Mouse (Mus musculus) right cerebral cortex, adult 2 months (tissue): ENCODE data around the gene Gp1ba.

Source experiments
- DNase-seq, 2 experiments: peaks; one replicate each; pipeline ENCODE4 v3.0.0; 2021 to 2022; ENCODE audit warnings: low spot score in 2 of 2

Gene Gp1ba

GRCm38 (mm10) chr11:70669582-70670345, 30.8 kb downstream of the Gp1ba start:
- peak; percentile 59 to 64 for DNase-seq

- peak in 1 of 2 experiments; percentile 42 for DNase-seq
Measured at GRCm38 (mm10) chr11:70670483-70670882, 31.6 kb downstream of the Gp1ba start.

DNA sequence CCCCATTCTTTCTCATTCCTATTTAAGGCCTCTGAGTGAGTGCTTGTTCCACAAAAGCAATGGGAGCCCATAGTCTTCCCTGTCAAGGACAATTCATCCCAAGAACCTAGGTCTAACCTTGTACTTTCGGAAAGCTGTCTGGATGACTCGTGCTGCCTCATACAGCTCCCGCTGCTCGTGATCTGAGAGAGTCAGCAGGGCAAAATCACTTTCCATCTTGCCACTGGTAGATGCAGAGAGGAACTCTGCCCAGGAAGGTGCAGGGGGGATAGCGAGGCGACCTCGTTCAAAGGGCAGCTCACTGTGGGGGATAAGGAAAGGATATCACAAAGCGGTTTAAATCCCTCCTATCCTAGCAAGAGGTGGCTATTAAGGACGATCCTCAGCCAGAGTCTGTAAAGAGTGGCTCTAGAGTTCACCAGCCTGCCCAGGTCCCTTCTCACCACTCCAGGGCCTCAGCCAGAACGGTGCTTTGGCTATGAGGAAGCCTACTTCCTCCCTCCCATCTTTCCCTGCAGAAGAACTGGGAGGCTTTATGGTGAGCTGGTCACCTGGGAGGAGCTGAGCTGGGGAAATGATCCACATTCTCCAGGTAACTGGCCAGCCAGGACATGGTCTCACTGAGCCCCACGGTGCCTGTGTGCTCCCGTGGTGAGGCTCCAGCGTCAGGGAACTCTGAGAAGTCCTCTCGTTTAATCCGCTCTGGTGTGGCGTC, 32.6 kb downstream of the Gp1ba start:
- no peak for DNase-seq

DNA sequence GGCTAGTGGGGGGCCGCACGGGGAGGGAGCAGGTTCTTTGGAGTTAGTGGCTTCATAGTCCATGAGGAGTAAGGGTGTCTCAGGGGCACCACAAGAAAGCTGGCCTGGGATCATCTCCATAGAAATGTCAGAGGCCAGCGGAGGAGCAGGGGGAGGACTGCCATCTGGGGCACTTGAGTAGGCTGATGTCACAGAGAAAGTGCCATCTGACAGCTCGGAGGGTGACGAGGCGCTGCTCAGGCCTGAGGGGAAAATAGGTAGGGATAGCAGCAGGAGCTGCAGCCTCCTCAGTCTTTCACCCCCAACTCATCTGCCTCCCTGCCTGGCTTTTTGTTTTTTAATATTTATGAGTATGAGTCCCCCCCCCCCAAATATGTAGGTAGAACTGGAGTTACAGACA, 35.1 kb downstream of the Gp1ba start:
- DNase-seq = no peak

DNA sequence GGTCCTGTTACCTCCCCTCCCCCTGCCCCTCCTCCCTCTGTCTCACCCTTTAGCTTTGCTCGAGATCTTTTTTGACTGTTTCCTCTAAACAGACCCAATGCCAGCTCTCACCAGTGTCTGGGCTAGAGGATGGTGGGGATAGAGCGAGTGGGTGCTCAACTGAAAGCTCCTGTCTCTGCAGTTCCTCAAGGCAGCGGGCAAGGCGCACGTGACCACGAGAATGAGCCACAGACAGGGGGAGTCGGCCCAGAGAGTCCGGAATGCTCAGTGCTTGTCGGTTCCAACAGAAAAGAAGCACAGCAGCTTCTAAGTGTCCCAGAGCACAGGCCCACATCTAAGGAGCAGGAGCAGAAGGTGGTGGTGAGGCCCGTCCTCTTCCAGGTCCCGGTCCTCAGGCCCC, 35.6 kb downstream of the Gp1ba start:
- DNase-seq = no peak

DNA sequence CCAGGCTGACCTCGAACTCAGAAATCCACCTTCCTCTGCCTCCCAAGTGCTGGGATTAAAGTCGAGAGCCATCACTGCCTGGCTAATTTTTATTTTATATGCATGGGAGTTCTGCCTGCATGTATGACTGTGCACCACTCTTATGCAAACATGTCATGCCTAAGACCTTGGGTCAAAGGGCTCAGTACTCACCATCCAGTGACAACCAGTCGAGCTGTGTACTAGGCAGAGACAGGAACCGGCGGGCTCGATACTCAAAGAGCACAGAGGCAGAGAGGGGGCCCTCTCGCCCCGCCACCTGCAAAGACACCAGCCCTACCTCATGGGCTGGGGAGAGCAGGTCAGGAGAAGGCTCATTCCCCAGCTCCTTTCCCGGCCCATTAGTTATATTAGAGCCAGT, 39.2 kb downstream of the Gp1ba start:
- no peak for DNase-seq

DNA sequence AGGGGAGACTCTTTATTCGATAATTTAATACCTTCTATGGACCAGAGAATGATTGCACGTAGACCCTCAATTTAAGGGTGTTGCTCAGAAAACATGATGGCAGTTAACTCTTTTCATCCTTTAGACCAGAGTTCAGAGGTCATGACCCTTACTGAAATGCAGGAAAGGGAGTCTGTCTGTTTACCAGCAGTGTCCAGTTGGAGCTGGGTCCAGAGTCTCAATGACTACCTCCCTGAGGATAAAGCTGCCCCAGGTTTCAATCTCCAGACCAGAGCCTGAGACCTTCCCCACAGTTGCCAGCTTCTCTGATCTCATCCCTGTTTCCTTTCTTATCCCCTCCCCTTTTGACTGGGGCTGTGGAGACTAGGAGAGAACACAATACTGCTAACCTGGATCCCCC, 39.7 kb downstream of the Gp1ba start:
- DNase-seq = no peak

GRCm38 (mm10) chr11:70679361-70679760, 40.4 kb downstream of the Gp1ba start:
- no peak for DNase-seq

DNA sequence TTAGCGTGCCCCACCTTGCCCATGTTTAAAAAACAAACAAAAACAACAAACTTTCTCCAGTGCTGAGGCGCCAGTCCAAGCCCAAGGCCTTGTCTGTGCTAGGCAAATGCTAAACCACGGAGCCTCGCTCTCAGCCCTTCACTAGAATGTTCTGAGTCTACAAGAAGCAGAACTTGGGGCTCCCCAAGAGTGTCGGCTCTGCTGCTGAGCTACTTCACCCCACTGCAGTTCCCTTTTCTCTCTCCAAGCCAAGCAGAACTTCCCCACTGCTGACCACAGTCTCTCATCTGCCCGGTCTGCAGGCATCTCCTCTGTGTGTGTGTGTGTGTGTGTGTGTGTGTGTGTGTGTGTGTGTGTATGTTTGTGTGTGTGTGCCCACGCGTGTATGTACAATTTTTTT, 41.0 kb downstream of the Gp1ba start:
- DNase-seq = no peak

DNA sequence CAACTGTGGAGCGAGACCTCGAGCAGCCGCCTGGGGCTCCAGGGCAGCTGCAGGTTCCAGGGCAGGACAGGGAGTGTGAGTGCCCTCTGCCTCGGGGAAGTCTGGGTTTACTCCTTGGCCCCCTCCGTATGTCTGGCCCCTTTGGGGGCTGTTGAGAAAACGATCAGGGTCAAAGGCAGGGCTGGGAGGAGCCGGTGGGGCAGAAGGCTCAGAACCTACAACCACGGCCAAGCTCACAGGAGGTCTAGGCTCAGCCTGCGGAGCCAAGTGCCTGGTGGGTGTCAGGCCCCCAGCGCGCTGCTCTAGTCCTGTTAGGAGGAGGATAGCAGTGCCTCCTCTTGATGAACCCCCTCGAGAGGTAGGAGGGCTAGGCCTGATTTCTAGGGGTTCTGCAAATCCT, 42.2 kb downstream of the Gp1ba start:
- DNase-seq = no peak

DNA sequence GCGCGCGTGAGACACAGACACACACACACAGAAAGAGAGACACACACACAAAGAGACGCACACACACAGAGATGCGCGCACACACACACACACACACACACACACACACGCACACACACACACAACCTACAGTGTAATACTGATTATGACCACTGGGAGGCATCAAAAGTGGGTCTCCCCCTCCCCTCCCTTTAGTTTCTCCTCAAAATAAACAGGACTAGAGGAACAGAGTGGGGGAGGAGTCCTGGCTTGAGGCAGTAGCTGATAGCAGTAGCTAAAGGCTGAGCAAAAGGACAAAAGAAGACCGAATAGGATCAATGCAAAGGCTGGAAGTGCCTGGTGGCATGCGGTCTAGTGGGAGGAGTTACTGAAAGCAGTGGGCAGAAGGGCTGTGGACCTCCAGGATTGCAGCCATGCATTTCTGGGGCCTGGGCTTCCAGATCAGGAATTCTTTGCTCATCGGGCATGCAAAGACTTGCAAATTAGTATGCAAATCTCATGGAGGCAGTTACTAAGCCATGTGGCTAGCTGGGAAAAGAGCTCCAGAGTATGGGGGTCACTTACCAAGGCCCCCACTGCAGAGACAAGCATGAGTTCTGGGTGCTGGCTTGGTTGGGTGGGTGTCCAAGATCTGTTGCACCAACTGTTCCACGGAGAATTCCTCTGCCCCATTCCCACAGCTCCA, 43.1 kb downstream of the Gp1ba start:
- DNase-seq = no peak

GRCm38 (mm10) chr11:70683640-70684039, 44.7 kb downstream of the Gp1ba start:
- no peak for DNase-seq

- peak; percentile 72 to 78 for DNase-seq
Measured at GRCm38 (mm10) chr11:70686901-70687566, 48.1 kb downstream of the Gp1ba start.

DNA sequence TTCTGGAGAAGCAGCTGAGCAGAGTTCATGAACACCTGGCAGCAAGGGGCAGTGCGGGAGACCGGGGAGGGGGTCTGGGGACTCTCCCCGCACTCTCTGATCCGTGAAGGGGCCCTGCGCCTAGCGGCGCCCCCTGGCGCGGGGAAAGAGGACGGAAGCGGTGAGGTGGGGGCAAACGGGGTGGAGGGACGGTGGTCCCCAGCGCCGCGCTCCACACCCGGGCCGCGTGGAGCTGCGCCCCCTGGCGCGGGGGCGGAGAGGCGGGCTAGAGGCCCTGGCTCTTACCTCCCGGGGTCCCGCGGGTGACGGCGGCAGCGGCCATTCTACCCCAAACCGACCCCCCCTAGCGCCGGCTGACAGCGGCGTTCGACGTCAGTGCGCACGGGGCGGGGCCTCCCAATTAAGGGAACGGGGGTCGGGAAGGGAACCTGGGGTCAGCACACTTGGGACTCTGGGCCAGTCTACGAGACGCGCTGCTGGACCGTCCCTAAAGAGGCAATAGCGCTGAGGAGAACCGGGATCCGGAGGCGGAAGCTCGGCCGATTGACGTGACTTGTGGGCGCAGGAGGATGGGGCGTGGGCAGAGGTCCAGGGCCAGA, 48.8 kb downstream of the Gp1ba start, which contains the start of gene Camta2:
Gene Camta2, minus strand, starts transcription at position 505 of the 599 bp plus-strand sequence.
- DNase-seq = peak; percentile 77 to 87

DNA sequence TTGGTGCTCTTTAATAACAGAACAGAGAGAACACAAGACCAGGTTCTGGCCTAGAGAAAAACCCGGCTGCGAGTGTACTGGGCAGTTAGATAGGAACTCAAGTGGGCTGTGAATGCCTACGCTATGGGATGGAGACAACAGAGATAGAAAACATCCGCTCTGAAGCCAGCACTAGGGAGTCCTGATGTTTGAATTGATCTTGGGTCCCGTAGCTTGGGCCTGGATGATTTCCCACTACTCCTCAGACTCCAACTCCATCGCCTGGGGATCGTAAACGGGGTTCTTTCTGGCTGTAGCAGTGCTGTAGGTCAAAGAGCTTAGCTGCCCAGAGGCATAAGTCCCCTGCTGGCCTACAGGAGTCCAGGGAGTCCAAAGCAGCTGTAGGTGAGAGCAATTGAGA, 49.5 kb downstream of the Gp1ba start:
- DNase-seq = no peak

GRCm38 (mm10) chr11:70689578-70689977, 50.7 kb downstream of the Gp1ba start:
- no peak for DNase-seq
